Mouse (Mus musculus): ENCODE data around the gene Isyna1. TPM values are rescaled to one million over a fixed set of nuclear protein-coding genes. Genes with fewer than 3 reads are reported as not detected.

Gene Isyna1
- total RNA-seq, 2 experiments from 2014 or later: 47.3 to 47.7 TPM

Other genes with a start within 250 kb of the Isyna1 start
- gene Upf1, start 241.1 kb upstream of the Isyna1 start, total RNA-seq (2021): 10 to 100 TPM; 74.5 to 75.6 TPM
- under 1 TPM; 0.13 to 0.42 TPM for gene Comp, start 220.8 kb upstream of the Isyna1 start, total RNA-seq (2021)
- 100 to 1,000 TPM; 193 to 199 TPM for gene Crtc1, start 154.8 kb upstream of the Isyna1 start, total RNA-seq (2021)
- gene Klhl26, start 117.4 kb upstream of the Isyna1 start, total RNA-seq (2021): 10 to 100 TPM; 54.1 to 62.0 TPM
- gene Tmem59l, start 107.0 kb upstream of the Isyna1 start, total RNA-seq (2021): 100 to 1,000 TPM; 326 to 327 TPM
- 10 to 100 TPM; 33.1 to 38.2 TPM for gene Crlf1, start 101.2 kb upstream of the Isyna1 start, total RNA-seq (2021)
- 100 to 1,000 TPM in 1 of 2 experiments, 10 to 100 TPM in 1; 96.5 to 104 TPM for gene Rex1bd, start 87.6 kb upstream of the Isyna1 start, total RNA-seq (2021)
- 1,000 to 10,000 TPM; 1,062 to 1,079 TPM for gene Uba52, start 83.6 kb upstream of the Isyna1 start, total RNA-seq (2021)
- gene Fkbp8, start 66.6 kb upstream of the Isyna1 start, total RNA-seq (2021): 100 to 1,000 TPM; 450 to 467 TPM
- 10 to 100 TPM; 40.6 to 45.6 TPM for gene Kxd1, start 66.4 kb upstream of the Isyna1 start, total RNA-seq (2021)
- gene Ell, start 54.9 kb upstream of the Isyna1 start, total RNA-seq (2021): 10 to 100 TPM; 18.9 to 21.8 TPM
- gene Ssbp4, start 14.5 kb downstream of the Isyna1 start, total RNA-seq (2021): 100 to 1,000 TPM; 272 to 279 TPM
- under 1 TPM; 0.33 to 0.37 TPM for gene Lrrc25, start 21.8 kb downstream of the Isyna1 start, total RNA-seq (2021)
- not detected for gene Gdf15, start 38.1 kb downstream of the Isyna1 start, total RNA-seq (2021)
- gene Pgpep1, start 66.0 kb downstream of the Isyna1 start, total RNA-seq (2021): 10 to 100 TPM; 20.0 to 23.3 TPM
- gene Lsm4, start 78.9 kb downstream of the Isyna1 start, total RNA-seq (2021): 10 to 100 TPM; 63.8 to 71.5 TPM
- 100 to 1,000 TPM; 186 to 200 TPM for gene Jund, start 104.6 kb downstream of the Isyna1 start, total RNA-seq (2021)
- under 1 TPM in 1 of 2 experiments, not detected in 1; 0.07 TPM for gene Iqcn, start 109.1 kb downstream of the Isyna1 start, total RNA-seq (2021)
- not detected for gene Gm3336, start 124.2 kb downstream of the Isyna1 start, total RNA-seq (2021)
- gene Pde4c, start 129.3 kb downstream of the Isyna1 start, total RNA-seq (2021): 1 to 10 TPM; 1.0 to 1.3 TPM
- gene Rab3a, start 160.3 kb downstream of the Isyna1 start, total RNA-seq (2021): 100 to 1,000 TPM; 814 to 823 TPM
- 10 to 100 TPM; 34.5 to 41.1 TPM for gene Mpv17l2, start 166.6 kb downstream of the Isyna1 start, total RNA-seq (2021)
- 100 to 1,000 TPM; 158 to 162 TPM for gene Pik3r2, start 182.3 kb downstream of the Isyna1 start, total RNA-seq (2021)
- 100 to 1,000 TPM; 439 to 476 TPM for gene Mast3, start 210.7 kb downstream of the Isyna1 start, total RNA-seq (2021)
- 1 to 10 TPM in 1 of 2 experiments, under 1 TPM in 1; 0.97 to 1.7 TPM for gene Il12rb1, start 214.1 kb downstream of the Isyna1 start, total RNA-seq (2021)
- 10 to 100 TPM; 15.9 to 27.3 TPM for gene Arrdc2, start 245.3 kb downstream of the Isyna1 start, total RNA-seq (2021)